Mouse (Mus musculus) ovary, postnatal 14 days (tissue): ENCODE measurements around the gene Treh.
"Not testable (repeated sequence)": the region's sequence is repeated elsewhere in the genome, so short reads cannot be mapped to it uniquely, and the experiment has no call there.

Experiments used
- DNase-seq: peaks from one replicate; pipeline ENCODE4 v3.0.0; 2022; ENCODE audit warnings: low spot score

Treh gene

GRCm38 (mm10) chr9:44673005-44673404 lies at the start of gene Treh:
Gene Treh (plus strand): TSS chr9:44673233.
- DNase-seq: no peak

DNA sequence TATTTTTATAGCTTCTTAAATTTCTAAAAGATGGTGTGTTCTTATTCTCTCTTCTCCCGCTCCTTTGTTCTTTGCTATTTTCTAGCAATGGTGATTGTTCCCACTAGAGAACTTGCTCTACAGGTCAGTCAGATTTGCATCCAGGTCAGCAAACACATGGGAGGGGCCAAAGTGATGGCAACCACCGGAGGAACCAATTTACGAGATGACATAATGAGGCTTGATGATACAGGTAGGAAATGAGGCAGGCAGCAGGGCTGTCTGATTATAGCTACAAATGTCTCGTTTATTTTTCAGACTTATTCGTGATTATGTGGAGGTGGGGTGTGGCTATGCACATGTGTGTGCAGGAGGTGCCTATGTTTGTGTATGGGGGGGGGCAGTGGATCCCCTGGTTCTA lies 48.6 kb upstream of the Treh start:
- no peak for DNase-seq

DNA sequence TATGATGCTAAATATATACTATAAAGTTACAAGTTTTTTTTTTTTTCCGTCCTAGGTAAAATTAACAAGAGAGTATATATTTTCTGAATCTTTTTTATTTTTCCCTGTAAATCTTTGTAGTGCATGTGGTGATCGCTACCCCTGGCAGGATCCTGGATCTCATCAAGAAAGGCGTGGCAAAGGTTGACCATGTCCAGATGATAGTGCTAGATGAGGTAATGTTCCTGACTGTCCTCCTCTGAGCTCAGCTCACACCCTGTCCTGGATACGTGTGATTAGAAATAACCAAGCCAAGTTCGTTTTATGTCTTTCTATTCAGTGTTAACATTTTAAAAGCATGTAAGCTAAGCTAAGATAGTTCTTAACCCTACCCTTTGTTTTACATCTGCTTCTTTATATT lies 46.8 kb upstream of the Treh start:
- DNase-seq: no peak

GRCm38 (mm10) chr9:44637551-44638169 lies 35.4 kb upstream of the Treh start:
- DNase-seq: no peak

- not testable (repeated sequence) for DNase-seq
Observed at GRCm38 (mm10) chr9:44638726-44639125, 34.3 kb upstream of the Treh start.

- not testable (repeated sequence) for DNase-seq
Observed at GRCm38 (mm10) chr9:44640028-44640427, 33.0 kb upstream of the Treh start.

DNA sequence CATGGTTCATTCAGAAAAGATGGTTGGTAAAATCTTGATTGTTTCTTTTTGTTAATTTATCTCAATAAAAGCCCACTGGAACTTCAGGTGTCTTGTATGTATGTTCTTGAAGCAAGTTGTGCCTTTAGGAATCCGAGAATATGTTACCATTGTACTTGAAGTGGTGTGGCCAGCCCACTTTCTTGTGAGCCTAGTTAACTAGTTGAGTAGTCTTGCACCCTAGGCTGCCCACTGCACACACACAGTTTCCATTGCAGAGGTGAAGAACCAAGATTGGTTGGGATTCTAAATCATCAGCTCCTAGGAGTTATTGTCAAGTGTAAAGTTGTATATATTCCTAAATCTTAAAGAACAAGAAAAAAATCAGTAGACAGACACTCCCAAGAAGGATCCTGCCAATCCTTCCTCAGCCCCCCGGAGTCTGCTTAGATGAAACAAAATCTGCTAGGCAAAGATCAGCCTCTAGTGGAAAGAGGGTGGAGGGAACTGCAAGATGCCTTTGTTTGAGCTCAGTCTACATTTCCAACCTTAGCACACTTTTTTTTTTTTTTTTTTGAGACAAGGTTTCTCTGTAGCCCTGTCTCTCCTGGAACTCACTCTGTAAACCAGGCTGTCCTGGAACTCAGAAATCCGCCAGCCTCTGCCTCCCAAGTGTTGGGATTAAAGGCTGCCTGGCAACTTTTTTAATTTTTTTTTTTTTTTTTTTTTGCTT lies 32.2 kb upstream of the Treh start:
- DNase-seq: no peak

GRCm38 (mm10) chr9:44641616-44642015 lies 31.4 kb upstream of the Treh start:
- no peak for DNase-seq

GRCm38 (mm10) chr9:44643103-44643502 lies 29.9 kb upstream of the Treh start:
- no peak for DNase-seq

DNA sequence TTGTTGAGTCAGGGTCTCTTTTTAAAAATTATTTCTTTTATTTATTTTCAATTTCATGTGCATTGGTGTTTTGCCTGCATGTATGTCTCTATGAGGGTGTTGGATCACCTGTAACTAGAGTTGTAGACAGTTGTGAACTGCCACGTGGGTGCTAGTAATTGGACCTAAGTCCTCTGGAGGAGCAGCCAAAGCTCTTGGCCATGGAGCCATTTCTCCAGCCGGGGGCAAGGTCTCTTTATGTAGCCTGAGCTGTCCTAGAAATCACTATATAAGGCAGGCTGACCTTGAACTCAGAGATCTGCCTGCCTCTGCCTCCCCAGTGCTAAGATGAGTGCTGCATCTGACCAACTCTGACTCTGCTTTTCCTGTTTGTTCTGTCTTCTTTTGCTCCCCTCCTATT lies 28.8 kb upstream of the Treh start:
- DNase-seq: no peak

- DNase-seq: peak; percentile 29
Observed at GRCm38 (mm10) chr9:44645481-44645880, 27.6 kb upstream of the Treh start.

DNA sequence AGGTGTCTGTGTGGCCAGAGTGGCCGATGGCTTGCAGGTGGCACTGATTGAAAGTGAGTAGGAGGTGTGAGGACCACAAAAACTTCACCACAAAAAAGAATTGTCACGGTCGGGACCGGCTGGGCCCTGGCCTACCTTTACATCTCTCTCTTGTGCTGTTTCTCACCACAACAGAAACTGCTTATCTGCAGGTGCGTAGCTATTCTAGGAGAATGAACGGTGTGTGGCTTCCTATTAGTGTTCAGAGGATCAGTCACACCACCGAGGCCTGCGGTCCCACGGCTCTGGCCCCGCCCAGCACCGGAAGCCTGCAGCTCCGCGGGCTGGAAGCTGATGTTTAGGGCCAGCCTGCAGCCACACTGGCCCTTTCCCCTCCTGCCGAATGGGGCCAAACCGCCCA lies 27.1 kb upstream of the Treh start:
- DNase-seq: no peak

GRCm38 (mm10) chr9:44646366-44646765 lies 26.7 kb upstream of the Treh start:
- no peak for DNase-seq

DNA sequence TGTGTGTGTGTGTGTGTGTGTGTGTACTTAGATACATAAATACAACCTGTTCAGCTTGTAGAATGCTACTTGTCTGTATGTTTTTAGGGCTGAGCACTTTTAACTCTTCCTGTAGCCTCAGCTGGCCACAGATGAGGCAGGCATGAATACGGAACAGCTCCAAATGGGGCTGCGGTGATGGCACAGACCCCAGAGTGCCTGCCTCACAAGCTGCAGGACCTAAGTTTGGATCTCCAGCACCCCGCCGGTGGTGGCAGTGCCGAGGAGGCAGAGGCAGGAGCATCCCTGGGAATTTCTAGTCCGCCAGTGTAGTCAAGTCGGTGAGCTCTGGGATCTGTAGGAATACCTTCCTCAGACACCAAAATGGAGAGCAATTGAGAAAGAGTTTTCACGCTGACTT lies 26.0 kb upstream of the Treh start:
- no peak for DNase-seq

DNA sequence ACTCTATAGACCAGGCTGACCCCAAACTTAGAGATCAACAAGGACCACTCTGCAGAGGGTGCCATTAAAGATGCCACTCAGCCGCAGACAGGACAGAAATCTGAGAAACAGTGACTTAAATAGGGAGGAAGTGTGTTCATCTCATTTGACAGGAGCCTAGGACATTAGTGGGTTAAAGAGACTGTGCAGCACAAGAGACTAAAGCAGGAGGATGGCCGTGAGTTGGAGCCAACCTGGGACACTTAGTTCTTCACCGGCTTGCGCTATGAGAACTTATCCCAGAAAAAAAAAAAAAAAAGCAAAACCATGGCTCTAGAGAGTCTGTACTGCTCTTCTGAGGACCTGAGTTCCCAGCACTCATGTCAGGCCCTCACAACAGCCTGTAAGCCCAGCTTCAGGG lies 25.4 kb upstream of the Treh start:
- DNase-seq: no peak

DNA sequence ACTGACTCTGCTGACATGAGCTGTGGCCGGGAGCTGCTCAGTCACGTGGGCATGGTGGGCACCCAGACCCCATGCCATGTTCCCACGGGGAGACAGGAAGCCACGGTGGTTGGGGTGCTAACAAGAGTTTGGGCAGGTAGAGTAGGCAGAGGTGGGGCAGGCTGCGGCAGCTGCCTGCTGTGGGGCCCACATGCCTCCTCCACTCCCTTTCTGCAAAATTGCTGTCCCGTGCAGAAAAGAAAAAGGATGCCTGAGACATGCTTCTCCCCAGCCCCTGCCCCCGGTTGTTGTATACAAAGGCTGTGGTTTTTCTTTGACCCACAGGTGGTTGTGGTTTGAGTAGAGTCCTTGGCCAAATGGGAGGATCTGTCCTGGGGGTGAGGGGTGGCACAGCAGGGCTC lies 24.2 kb upstream of the Treh start:
- no peak for DNase-seq

- DNase-seq: peak; percentile 74
Observed at GRCm38 (mm10) chr9:44652027-44652426, 21.0 kb upstream of the Treh start.

- no peak for DNase-seq
Observed at GRCm38 (mm10) chr9:44653896-44654295, 19.1 kb upstream of the Treh start.

GRCm38 (mm10) chr9:44655098-44656066 lies 17.7 kb upstream of the Treh start:
- peak; percentile 52 for DNase-seq

- no peak for DNase-seq
Observed at GRCm38 (mm10) chr9:44663706-44664105, 9.3 kb upstream of the Treh start.

DNA sequence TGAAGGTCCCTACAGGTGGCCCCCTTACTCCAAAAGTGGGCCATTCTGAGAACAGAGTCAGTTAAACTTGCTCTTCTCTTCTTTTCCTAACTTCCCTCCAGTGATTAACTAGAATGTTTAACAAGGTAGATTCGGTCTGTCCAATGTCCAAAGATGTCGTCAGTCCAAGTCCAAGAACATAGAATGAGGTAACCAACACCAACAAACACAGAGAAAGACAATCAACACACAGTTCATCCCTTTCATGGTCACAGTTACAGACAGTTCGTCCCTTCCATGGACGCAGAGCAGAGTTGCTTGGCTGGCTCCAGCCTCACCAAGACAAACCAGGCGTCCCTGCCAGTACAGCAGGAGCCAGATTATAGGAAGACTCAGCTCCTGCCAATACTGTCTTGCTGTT lies 1.6 kb upstream of the Treh start:
- DNase-seq: no peak

DNA sequence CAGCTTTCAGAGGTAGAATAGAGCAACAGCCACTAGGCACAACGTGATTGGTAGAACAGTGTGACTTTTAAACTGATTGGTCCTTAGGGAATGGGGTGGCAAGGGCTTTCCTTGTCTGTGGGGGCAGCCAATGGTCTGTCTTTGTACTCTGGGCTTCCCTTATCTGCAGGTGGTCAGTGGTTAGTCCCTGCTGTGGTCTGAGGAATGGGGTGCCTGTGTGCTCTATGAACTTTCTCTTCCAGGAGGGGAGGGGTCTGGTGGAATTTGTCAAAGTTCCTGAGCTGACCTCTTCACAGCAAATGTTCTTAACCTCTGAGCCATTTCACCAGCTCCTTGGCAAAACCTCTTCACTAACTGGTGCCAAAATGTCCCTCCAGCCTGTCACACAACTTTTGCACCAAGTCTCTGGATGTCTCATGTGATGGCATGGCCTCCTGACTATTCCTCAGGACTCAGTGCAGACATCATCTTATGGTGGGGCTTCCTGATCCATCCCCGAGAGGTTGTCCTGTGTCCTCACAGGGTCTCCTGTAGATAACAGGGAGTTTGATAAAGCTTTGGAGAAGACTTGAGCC lies 655 bp upstream of the Treh start:
- no peak for DNase-seq
